Mouse (Mus musculus): ENCODE measurements around the gene Zfp273. TPM values are rescaled to one million over a fixed set of nuclear protein-coding genes. Genes with fewer than 3 reads are reported as not detected.
A peak's percentile ranks its signal among the peaks of the same experiment; 100 is the strongest.
"Not testable (repeated sequence)": the region's sequence is repeated elsewhere in the genome, so short reads cannot be mapped to it uniquely, and the experiment has no call there.

Zfp273 gene
- total and polyA plus RNA-seq, 3 experiments, result 0.13 to 5.8 (median 5.0) TPM

GRCm38 (mm10) chr13:67811651-67812210, 1.8 kb upstream of the Zfp273 start:
- no peaks in the 10 kb centered on the region for H3K27me3 ChIP-seq (ENCODE audit: insufficient read depth, low read length)
- ATAC-seq (ENCODE audit: extremely low read depth, insufficient number of reproducible peaks, low FRiP score, poor library complexity, severe bottlenecking), result no peak
- DNase-seq (ENCODE audit: low spot score), result no peak
- H3K4me3 ChIP-seq (ENCODE audit: low read depth, low read length), result no peak overlapping the region
- no peaks in the 10 kb centered on the region for H3K36me3 ChIP-seq (replicated peaks)
- H3K4me1 ChIP-seq (ENCODE audit: insufficient read depth, low read depth, low read length), result peaks cover 11% of the 10 kb centered on the region
- TF ChIP-seq GATA2 (IDR thresholded peaks at IDR 0.05; ENCODE audit: borderline replicate concordance, low read depth, low read length) (no peak), TAL1 (conservative IDR thresholded peaks at IDR 0.05; ENCODE audit: low read depth, low read length) (no peak), GATA1 (IDR thresholded peaks at IDR 0.05; ENCODE audit: borderline replicate concordance, low read length) (no peak), POLR2AphosphoS5 (IDR thresholded peaks at IDR 0.05; ENCODE audit: insufficient replicate concordance, low read depth, low read length) (no peak), CTCF (IDR thresholded peaks at IDR 0.05; ENCODE audit: low read depth, low read length) (no peak)
- no peaks in the 10 kb centered on the region; the same call in 1 of the 2 replicates for H3K9me3 ChIP-seq (replicated peaks)

- peaks cover 11% of the 10 kb centered on the region for H3K4me1 ChIP-seq (ENCODE audit: insufficient read depth, low read depth, low read length)
- ATAC-seq (ENCODE audit: extremely low read depth, insufficient number of reproducible peaks, low FRiP score, poor library complexity, severe bottlenecking) (no peak), DNase-seq (ENCODE audit: low spot score) (no peak)
- H3K27me3 ChIP-seq (ENCODE audit: insufficient read depth, low read length), result no peaks in the 10 kb centered on the region
- H3K36me3 ChIP-seq (replicated peaks), result no peaks in the 10 kb centered on the region
- H3K4me3 ChIP-seq (ENCODE audit: low read depth, low read length), result peak overlapping the region; percentile 73
- TF ChIP-seq CTCF (IDR thresholded peaks at IDR 0.05; ENCODE audit: low read depth, low read length), result no peak
- no peak for TF ChIP-seq GATA2 (IDR thresholded peaks at IDR 0.05; ENCODE audit: borderline replicate concordance, low read depth, low read length)
- TF ChIP-seq POLR2AphosphoS5 (IDR thresholded peaks at IDR 0.05; ENCODE audit: insufficient replicate concordance, low read depth, low read length), result no peak
- H3K9me3 ChIP-seq (replicated peaks), result peaks cover 3% of the 10 kb centered on the region
Measured at GRCm38 (mm10) chr13:67812961-67813709, 405 bp upstream of the Zfp273 start.

GRCm38 (mm10) chr13:67818636-67819035, 5.1 kb downstream of the Zfp273 start:
- Histone ChIP-seq H3K4me3 (ENCODE audit: low read depth, low read length) (no peak overlapping the region), H3K36me3 (replicated peaks) (peaks cover 4% of the 10 kb centered on the region), H3K9me3 (replicated peaks) (peaks cover 6% of the 10 kb centered on the region), H3K27me3 (ENCODE audit: insufficient read depth, low read length) (no peaks in the 10 kb centered on the region), H3K4me1 (ENCODE audit: insufficient read depth, low read depth, low read length) (peaks cover 3% of the 10 kb centered on the region; the same call in 1 of the 2 replicates)
- ATAC-seq (ENCODE audit: extremely low read depth, insufficient number of reproducible peaks, low FRiP score, poor library complexity, severe bottlenecking), result no peak
- DNase-seq (ENCODE audit: low spot score), result no peak
- TF ChIP-seq TAL1 (conservative IDR thresholded peaks at IDR 0.05; ENCODE audit: low read depth, low read length), result no peak
- TF ChIP-seq GATA2 (IDR thresholded peaks at IDR 0.05; ENCODE audit: borderline replicate concordance, low read depth, low read length), result no peak
- no peak for TF ChIP-seq POLR2AphosphoS5 (IDR thresholded peaks at IDR 0.05; ENCODE audit: insufficient replicate concordance, low read depth, low read length)
- TF ChIP-seq GATA1 (IDR thresholded peaks at IDR 0.05; ENCODE audit: borderline replicate concordance, low read length), result no peak
- TF ChIP-seq CTCF (IDR thresholded peaks at IDR 0.05; ENCODE audit: low read depth, low read length), result no peak

- ATAC-seq (ENCODE audit: extremely low read depth, insufficient number of reproducible peaks, low FRiP score, poor library complexity, severe bottlenecking) (no peak), DNase-seq (ENCODE audit: low spot score) (no peak)
- H3K9me3 ChIP-seq (replicated peaks), result no peaks in the 10 kb centered on the region; the same call in 1 of the 2 replicates
- H3K36me3 ChIP-seq (replicated peaks), result no peaks in the 10 kb centered on the region
- H3K27me3 ChIP-seq (ENCODE audit: insufficient read depth, low read length), result no peaks in the 10 kb centered on the region; the same call in 1 of the 2 replicates
- no peak within 1 kb of the TSS for H3K4me3 ChIP-seq (ENCODE audit: low read depth, low read length)
- TF ChIP-seq TAL1 (conservative IDR thresholded peaks at IDR 0.05; ENCODE audit: low read depth, low read length), result no peak
- TF ChIP-seq GATA2 (IDR thresholded peaks at IDR 0.05; ENCODE audit: borderline replicate concordance, low read depth, low read length), result no peak
- no peak for TF ChIP-seq CTCF (IDR thresholded peaks at IDR 0.05; ENCODE audit: low read depth, low read length)
- TF ChIP-seq GATA1 (IDR thresholded peaks at IDR 0.05; ENCODE audit: borderline replicate concordance, low read length), result no peak
- TF ChIP-seq POLR2AphosphoS5 (IDR thresholded peaks at IDR 0.05; ENCODE audit: insufficient replicate concordance, low read depth, low read length), result no peak
- no peaks in the 10 kb centered on the region for H3K4me1 ChIP-seq (ENCODE audit: insufficient read depth, low read depth, low read length)
Measured at GRCm38 (mm10) chr13:67830911-67831336, 17.4 kb downstream of the Zfp273 start, which contains the start of gene Gm10037. TSS of gene Gm10037 (plus strand) at chr13:67831106.

- not testable (repeated sequence) for DNase-seq (ENCODE audit: low spot score); H3K9me3 ChIP-seq (replicated peaks); H3K4me3 ChIP-seq (ENCODE audit: low read depth, low read length); H3K36me3 ChIP-seq (replicated peaks); ATAC-seq (ENCODE audit: extremely low read depth, insufficient number of reproducible peaks, low FRiP score, poor library complexity, severe bottlenecking); H3K4me1 ChIP-seq (ENCODE audit: insufficient read depth, low read depth, low read length); H3K27me3 ChIP-seq (ENCODE audit: insufficient read depth, low read length)
Measured at GRCm38 (mm10) chr13:67833137-67833536, 19.6 kb downstream of the Zfp273 start.

- no peaks in the 10 kb centered on the region for H3K36me3 ChIP-seq (replicated peaks)
- H3K4me3 ChIP-seq (ENCODE audit: low read depth, low read length), result no peak overlapping the region
- no peaks in the 10 kb centered on the region for H3K9me3 ChIP-seq (replicated peaks)
- no peak for ATAC-seq (ENCODE audit: extremely low read depth, insufficient number of reproducible peaks, low FRiP score, poor library complexity, severe bottlenecking)
- no peaks in the 10 kb centered on the region for H3K27me3 ChIP-seq (ENCODE audit: insufficient read depth, low read length)
- no peak for DNase-seq (ENCODE audit: low spot score)
- peaks cover 6% of the 10 kb centered on the region for H3K4me1 ChIP-seq (ENCODE audit: insufficient read depth, low read depth, low read length)
- TF ChIP-seq TAL1 (conservative IDR thresholded peaks at IDR 0.05; ENCODE audit: low read depth, low read length) (no peak), GATA1 (IDR thresholded peaks at IDR 0.05; ENCODE audit: borderline replicate concordance, low read length) (no peak), POLR2AphosphoS5 (IDR thresholded peaks at IDR 0.05; ENCODE audit: insufficient replicate concordance, low read depth, low read length) (no peak), GATA2 (IDR thresholded peaks at IDR 0.05; ENCODE audit: borderline replicate concordance, low read depth, low read length) (no peak), CTCF (IDR thresholded peaks at IDR 0.05; ENCODE audit: low read depth, low read length) (no peak)
Measured at GRCm38 (mm10) chr13:67843775-67844118, 30.2 kb downstream of the Zfp273 start.

Measured in G1E (cell line).